Mouse (Mus musculus) intestine, postnatal 0 days (tissue): ENCODE measurements around the gene Cd5l. TPM values are rescaled to one million over a fixed set of nuclear protein-coding genes. Genes with fewer than 3 reads are reported as not detected.

ENCODE experiments used
- ATAC-seq: fragments of 200-750 bp; cut with Nextera tagmentation; 2 replicates; pipeline ENCODE4 v1.8.0; 2017; ENCODE audit warnings: mild to moderate bottlenecking, moderate TSS enrichment, moderate library complexity
- H3K27ac ChIP-seq: fragments of 300-500 bp; sonication (generic); 2 replicates; pipeline ENCODE4 v1.5.1; 2014; ENCODE audit warnings: mild to moderate bottlenecking, low read depth, low read length, moderate library complexity
- H3K27me3 ChIP-seq: fragments of 300-500 bp; sonication (generic); replicated peaks from 2 replicates; pipeline ENCODE4 v1.6.1; 2014; ENCODE audit warnings: low read length, mixed read lengths; ENCODE audit not compliant: control insufficient read depth, insufficient read depth
- H3K36me3 ChIP-seq: fragments of 300-500 bp; sonication (generic); 2 replicates; pipeline ENCODE4 v1.6.1; 2014; ENCODE audit warnings: mild to moderate bottlenecking, moderate library complexity; ENCODE audit not compliant: control insufficient read depth, insufficient read depth
- H3K4me1 ChIP-seq: fragments of 300-500 bp; sonication (generic); replicated peaks from 2 replicates; pipeline ENCODE4 v1.6.1; 2014; ENCODE audit warnings: antibody characterized with exemption, low read length, mixed read lengths; ENCODE audit not compliant: control insufficient read depth, insufficient read depth
- H3K4me2 ChIP-seq: fragments of 300-500 bp; sonication (generic); replicated peaks from 2 replicates; pipeline ENCODE4 v1.6.1; 2014; ENCODE audit warnings: low read depth, mild to moderate bottlenecking, moderate library complexity
- H3K4me3 ChIP-seq: fragments of 300-500 bp; sonication (generic); 2 replicates; pipeline ENCODE4 v1.5.1; 2014; ENCODE audit warnings: low read depth, low read length
- H3K9ac ChIP-seq: fragments of 300-500 bp; sonication (generic); 2 replicates; pipeline ENCODE4 v1.6.1; 2014; ENCODE audit warnings: mild to moderate bottlenecking, low read depth, low read length
- H3K9me3 ChIP-seq: fragments of 300-500 bp; sonication (generic); 2 replicates; pipeline ENCODE4 v1.6.1; 2016; ENCODE audit warnings: mixed run types; ENCODE audit not compliant: control insufficient read depth
- CTCF ChIP-seq: sonication (generic); IDR thresholded peaks from 2 replicates; pipeline ENCODE4 v1.5.1; 2016; ENCODE audit warnings: low read depth, mild to moderate bottlenecking, control low read depth, antibody characterized with exemption, moderate library complexity
- WGBS: fragments of 180-500 bp; shearing (Covaris S2); extraction: QIAGEN DNeasy Blood & Tissue Kit; methylation state at CpG from one replicate; pipeline ENCODE4 v1.1.7; 2014; 5-methylcytosine and 5-hydroxymethylcytosine counted together
- polyA plus RNA-seq: library from polyadenylated mRNA; unstranded; fragments of >200 nt; fragmentation: Nextera tagmentation; extraction: Ambion mirVana; gene quantifications from 2 replicates; pipeline ENCODE4 v1.2.1, GENCODE M21; 2015

Cd5l gene
- polyA plus RNA-seq, 1 experiment from 2014 or later = not detected

GRCm38 (mm10) chr3:87360466-87360865, 2.8 kb downstream of the Cd5l start:
- no peak for ATAC-seq
- Histone ChIP-seq H3K4me3 (no peak overlapping the region), H3K27me3 (no peaks in the 10 kb centered on the region), H3K9me3 (no peaks in the 10 kb centered on the region), H3K27ac (no peak overlapping the region), H3K9ac (no peak overlapping the region), H3K36me3 (no peaks in the 10 kb centered on the region), H3K4me2 (no peak overlapping the region), H3K4me1 (no peaks in the 10 kb centered on the region)
- no peak for TF ChIP-seq CTCF
- 86% methylated on average over 6 of the region's 6 CpGs for WGBS

- Histone ChIP-seq H3K4me2 (no peak overlapping the region), H3K27me3 (no peaks in the 10 kb centered on the region), H3K4me1 (no peaks in the 10 kb centered on the region), H3K36me3 (no peaks in the 10 kb centered on the region), H3K9ac (no peak overlapping the region), H3K9me3 (no peaks in the 10 kb centered on the region), H3K27ac (no peak overlapping the region), H3K4me3 (no peak overlapping the region)
- WGBS = 90% methylated on average over 14 of the region's 14 CpGs
- TF ChIP-seq CTCF = no peak
- no peak for ATAC-seq
These were observed 8.0 kb downstream of the Cd5l start for GRCm38 (mm10) chr3:87365691-87366090.

- H3K9ac ChIP-seq = no peak overlapping the region
- no peaks in the 10 kb centered on the region for H3K9me3 ChIP-seq
- H3K4me2 ChIP-seq = no peak overlapping the region
- H3K4me1 ChIP-seq = no peaks in the 10 kb centered on the region
- H3K27me3 ChIP-seq = no peaks in the 10 kb centered on the region
- no peak for ATAC-seq
- H3K4me3 ChIP-seq = no peak overlapping the region
- no peaks in the 10 kb centered on the region for H3K36me3 ChIP-seq
- WGBS = 89% methylated on average over 10 of the region's 10 CpGs
- TF ChIP-seq CTCF = no peak
- no peak overlapping the region for H3K27ac ChIP-seq
These were observed 9.8 kb downstream of the Cd5l start for GRCm38 (mm10) chr3:87367511-87367910.

- WGBS = 70% methylated on average over 5 of the region's 5 CpGs
- no peak for ATAC-seq
- Histone ChIP-seq H3K27me3 (no peaks in the 10 kb centered on the region), H3K4me2 (no peak overlapping the region), H3K27ac (no peak overlapping the region), H3K9me3 (no peaks in the 10 kb centered on the region), H3K9ac (no peak overlapping the region), H3K4me3 (no peak overlapping the region), H3K36me3 (no peaks in the 10 kb centered on the region), H3K4me1 (no peaks in the 10 kb centered on the region)
- TF ChIP-seq CTCF = no peak
These were observed 11.5 kb downstream of the Cd5l start for GRCm38 (mm10) chr3:87369181-87369580.

GRCm38 (mm10) chr3:87376195-87377165, 18.8 kb downstream of the Cd5l start, which contains the start of gene Fcrl1:
Gene Fcrl1 (plus strand): TSS chr3:87376387.
- 52% methylated on average over 18 of the region's 18 CpGs for WGBS
- no peaks in the 10 kb centered on the region for H3K27me3 ChIP-seq
- H3K9ac ChIP-seq = no peak within 1 kb of the TSS
- H3K4me1 ChIP-seq = no peaks in the 10 kb centered on the region
- no peak for TF ChIP-seq CTCF
- no peak within 1 kb of the TSS for H3K27ac ChIP-seq
- H3K36me3 ChIP-seq = no peaks in the 10 kb centered on the region
- peak within 1 kb of the TSS; percentile 40; the same call in 1 of the 2 replicates for H3K4me2 ChIP-seq
- no peaks in the 10 kb centered on the region for H3K9me3 ChIP-seq
- ATAC-seq = no peak
- H3K4me3 ChIP-seq = no peak within 1 kb of the TSS

- Histone ChIP-seq H3K4me2 (peak overlapping the region; percentile 40; the same call in 1 of the 2 replicates), H3K27me3 (no peaks in the 10 kb centered on the region), H3K27ac (no peak overlapping the region), H3K9me3 (no peaks in the 10 kb centered on the region), H3K4me3 (no peak overlapping the region), H3K4me1 (no peaks in the 10 kb centered on the region), H3K9ac (no peak overlapping the region), H3K36me3 (no peaks in the 10 kb centered on the region)
- no peak for TF ChIP-seq CTCF
- ATAC-seq = no peak
- WGBS = 28% methylated on average over 3 of the region's 3 CpGs
These were observed 19.5 kb downstream of the Cd5l start for GRCm38 (mm10) chr3:87377228-87377627.
